ENCODE assay signal across 8 mouse cellular contexts in genomic region chr17:80060151-80060550, GRCm38 (mm10). TPM values are rescaled to one million over a fixed set of nuclear protein-coding genes. Genes with fewer than 3 reads are reported as not detected.
DNase-seq lines count a peak whose midpoint lies in the region; ATAC-seq lines count a peak whose summit lies in the region.

No protein-coding gene starts in this region.

- H3K36me3 ChIP-seq in lung, embryonic 15.5 days: no peaks in the 10 kb centered on the region
- no peaks in the 10 kb centered on the region for H3K36me3 ChIP-seq in forebrain, embryonic 16.5 days (ENCODE audit: control insufficient read depth, insufficient read depth)
- peaks cover 20% of the 10 kb centered on the region for H3K36me3 ChIP-seq in limb, embryonic 10.5 days
- H3K36me3 ChIP-seq in neural tube, embryonic 15.5 days: no peaks in the 10 kb centered on the region

- no peak for DNase-seq in lung, postnatal 36 days
- no peak for DNase-seq in limb, embryonic 10.5 days (ENCODE audit: low spot score)
- DNase-seq in urinary bladder, adult 18-20 months (ENCODE audit: low spot score in 2 of 2): no peak
- DNase-seq in adrenal gland, postnatal 10 days: no peak
- no peak for DNase-seq in urinary bladder, adult 2 months (ENCODE audit: low spot score)

- H3K4me1 ChIP-seq in lung, embryonic 15.5 days: peaks cover 27% of the 10 kb centered on the region
- H3K4me1 ChIP-seq in forebrain, embryonic 16.5 days (replicated peaks; ENCODE audit: control insufficient read depth, insufficient read depth, low read length): peaks cover 30% of the 10 kb centered on the region
- H3K4me1 ChIP-seq in limb, embryonic 10.5 days: peaks cover 32% of the 10 kb centered on the region
- H3K4me1 ChIP-seq in neural tube, embryonic 15.5 days: peaks cover 38% of the 10 kb centered on the region

- peak overlapping the region; percentile 79 for H3K4me2 ChIP-seq in lung, embryonic 15.5 days
- H3K4me2 ChIP-seq in forebrain, embryonic 16.5 days (ENCODE audit: low read length): peak overlapping the region; percentile 60
- H3K4me2 ChIP-seq in neural tube, embryonic 15.5 days: peak overlapping the region; percentile 60

- no peaks in the 10 kb centered on the region for H3K27me3 ChIP-seq in lung, embryonic 15.5 days
- no peaks in the 10 kb centered on the region for H3K27me3 ChIP-seq in forebrain, embryonic 16.5 days (replicated peaks; ENCODE audit: control insufficient read depth, insufficient read depth, low read length)
- no peaks in the 10 kb centered on the region for H3K27me3 ChIP-seq in limb, embryonic 10.5 days (ENCODE audit: low read depth, poor library complexity, severe bottlenecking)
- no peaks in the 10 kb centered on the region for H3K27me3 ChIP-seq in neural tube, embryonic 15.5 days (replicated peaks)

- ATAC-seq in lung, embryonic 15.5 days (ENCODE audit: borderline replicate concordance, extremely low read depth, low FRiP score, low TSS enrichment): no peak
- ATAC-seq in forebrain, embryonic 16.5 days: no peak
- ATAC-seq in neural tube, embryonic 15.5 days (ENCODE audit: low FRiP score): no peak

- H3K9ac ChIP-seq in lung, embryonic 15.5 days: peak overlapping the region; percentile 98
- 0 out of 2 replicates have a peak overlapping the region, but pooled peaks have one; percentile 6 for H3K9ac ChIP-seq in forebrain, embryonic 16.5 days (replicated peaks; ENCODE audit: low read depth, low read length)
- H3K9ac ChIP-seq in neural tube, embryonic 15.5 days (replicated peaks): 0 out of 2 replicates have a peak overlapping the region, but pooled peaks have one; percentile 1

- 5% methylated on average over 5 of the region's 5 CpGs for WGBS in lung, embryonic 15.5 days
- WGBS in forebrain, embryonic 16.5 days: 12% methylated on average over 5 of the region's 5 CpGs
- 27% methylated on average over 5 of the region's 5 CpGs for WGBS in limb, embryonic 10.5 days
- WGBS in neural tube, embryonic 15.5 days: 17% methylated on average over 5 of the region's 5 CpGs

- peak overlapping the region; percentile 100 for H3K27ac ChIP-seq in lung, embryonic 15.5 days
- no peak overlapping the region for H3K27ac ChIP-seq in forebrain, embryonic 16.5 days (ENCODE audit: low read length)
- 0 out of 2 replicates have a peak overlapping the region, but pooled peaks have one; percentile 100 for H3K27ac ChIP-seq in limb, embryonic 10.5 days
- no peak overlapping the region for H3K27ac ChIP-seq in neural tube, embryonic 15.5 days (replicated peaks)

- peak overlapping the region; percentile 94 for H3K4me3 ChIP-seq in lung, embryonic 15.5 days
- peak overlapping the region; percentile 99 for H3K4me3 ChIP-seq in forebrain, embryonic 16.5 days (replicated peaks; ENCODE audit: low read length)
- peak overlapping the region; percentile 98 for H3K4me3 ChIP-seq in limb, embryonic 10.5 days
- H3K4me3 ChIP-seq in neural tube, embryonic 15.5 days (replicated peaks): peak overlapping the region; percentile 93

- H3K9me3 ChIP-seq in lung, embryonic 15.5 days: no peaks in the 10 kb centered on the region
- H3K9me3 ChIP-seq in forebrain, embryonic 16.5 days (ENCODE audit: control insufficient read depth, low read length): no peaks in the 10 kb centered on the region
- no peaks in the 10 kb centered on the region for H3K9me3 ChIP-seq in limb, embryonic 10.5 days (replicated peaks)
- H3K9me3 ChIP-seq in neural tube, embryonic 15.5 days (replicated peaks): no peaks in the 10 kb centered on the region

RNA-seq across cellular contexts. Expression of gene Hnrnpll, which starts 2.0 kb away (rescaled TPM):
- polyA plus RNA-seq in lung, embryonic 15.5 days (2015; fragmentation: Nextera tagmentation; extraction: Ambion mirVana): 78.6 and 80.0 TPM in 2 replicates
- 66.6 and 77.6 TPM in 2 replicates for polyA plus RNA-seq in forebrain, embryonic 16.5 days (2015; fragmentation: Nextera tagmentation; extraction: Ambion mirVana)
- 99.2 and 100.0 TPM in 2 replicates for polyA plus RNA-seq in limb, embryonic 10.5 days (2016; fragmentation: Nextera tagmentation; extraction: Ambion mirVana)
- 55.8 and 56.0 TPM in 2 replicates for polyA plus RNA-seq in neural tube, embryonic 15.5 days (2015; fragmentation: Nextera tagmentation; extraction: Ambion mirVana)
- 10 to 100 TPM; 45.4 to 57.6 TPM for total RNA-seq in adrenal gland, postnatal 10 days (2021)
- 34.7 and 39.7 TPM in 2 replicates for polyA plus RNA-seq in urinary bladder, adult 2 months (2012; rRNA removed)

Comparison
In these comparisons a context has a peak if more than half of its experiments do, and no peak if none do; other contexts are left out.
1. H3K27ac ChIP-seq: peak in lung, embryonic 15.5 days (single experiment) and limb, embryonic 10.5 days (single experiment); none in forebrain, embryonic 16.5 days (single experiment) and neural tube, embryonic 15.5 days (single experiment).
2. H3K9ac ChIP-seq: peak in every context shown above with its lines; median percentile 98 in lung, embryonic 15.5 days; 6 in forebrain, embryonic 16.5 days; 1 in neural tube, embryonic 15.5 days.
3. Peak in every context shown above with its lines, with median percentiles within 50 percentile points of each other: H3K4me2 ChIP-seq and H3K4me3 ChIP-seq.